Mouse (Mus musculus) lung, adult 2 months (tissue): ENCODE results near the gene Pspn. TPM values are rescaled to one million over a fixed set of nuclear protein-coding genes. Genes with fewer than 3 reads are reported as not detected.

Source experiments
- DNase-seq: peaks from one replicate; pipeline ENCODE4 v3.0.0; 2022
- H3K4me1 ChIP-seq: fragments of 200-500 bp; 2 replicates; pipeline ENCODE4 v1.6.1; 2011; ENCODE audit warnings: low read length; ENCODE audit not compliant: control insufficient read depth, insufficient read depth
- H3K4me3 ChIP-seq: fragments of 200-500 bp; replicated peaks from 2 replicates; pipeline ENCODE3; 2011; ENCODE audit warnings: low read depth, mild to moderate bottlenecking, control low read depth, low read length; ENCODE audit errors: extremely low read depth
- CTCF ChIP-seq: fragments of 200-500 bp; IDR thresholded peaks from 2 replicates; pipeline ENCODE4 v1.5.1; 2011; ENCODE audit warnings: mild to moderate bottlenecking, low read length, control low read depth; ENCODE audit not compliant: insufficient read depth
- POLR2A ChIP-seq: fragments of 200-500 bp; IDR thresholded peaks from 2 replicates; pipeline ENCODE4 v1.6.1; 2011; ENCODE audit warnings: low read depth, mild to moderate bottlenecking, control low read depth, low read length, borderline replicate concordance; ENCODE audit errors: extremely low read depth
- WGBS: fragments of 180-500 bp; shearing (Covaris S2); methylation state at CpG from one replicate; pipeline ENCODE4 v1.1.7; 2018; 5-methylcytosine and 5-hydroxymethylcytosine counted together
- polyA plus RNA-seq: library from polyadenylated mRNA; depleted of rRNA; stranded (reverse); fragments of >200 nt; gene quantifications from 2 replicates; pipeline ENCODE4 v1.2.3, GENCODE M21; 2012; rRNA removed

The Pspn gene
- not detected in 2 replicates for polyA plus RNA-seq

GRCm38 (mm10) chr17:56999968-57000609 is at the start of gene Pspn:
TSS of gene Pspn (minus strand) at chr17:57000018.
- WGBS = 73% methylated on average over 9 of the region's 9 CpGs
- Histone ChIP-seq H3K4me1 (0 out of 2 replicates have a peak, but pooled peaks cover 2% of the 10 kb centered on the region), H3K4me3 (no peak within 1 kb of the TSS)
- TF ChIP-seq POLR2A (no peak), CTCF (no peak)
- no peak for DNase-seq

- Histone ChIP-seq H3K4me3 (no peak overlapping the region), H3K4me1 (no peaks in the 10 kb centered on the region; the same call in 1 of the 2 replicates)
- TF ChIP-seq POLR2A (no peak), CTCF (no peak)
- DNase-seq = no peak
- WGBS = 96% methylated on average over 3 of the region's 3 CpGs
Measured at GRCm38 (mm10) chr17:57048816-57049215, 49.0 kb upstream of the Pspn start.

GRCm38 (mm10) chr17:57047406-57047805 is 47.6 kb upstream of the Pspn start:
- Histone ChIP-seq H3K4me3 (no peak overlapping the region), H3K4me1 (no peaks in the 10 kb centered on the region; the same call in 1 of the 2 replicates)
- TF ChIP-seq CTCF = no peak
- TF ChIP-seq POLR2A = no peak
- WGBS = 52% methylated on average over 5 of the region's 5 CpGs
- DNase-seq = no peak

- TF ChIP-seq POLR2A (no peak), CTCF (no peak)
- H3K4me3 ChIP-seq = no peak within 1 kb of the TSS
- no peak for DNase-seq
- 76% methylated on average over 8 of the region's 8 CpGs for WGBS
- H3K4me1 ChIP-seq = no peaks in the 10 kb centered on the region
Measured at GRCm38 (mm10) chr17:57041554-57041953, 41.7 kb upstream of the Pspn start, which contains the start of gene Slc25a41. TSS of gene Slc25a41 (minus strand) at chr17:57041654.

- Histone ChIP-seq H3K4me3 (no peak overlapping the region), H3K4me1 (no peaks in the 10 kb centered on the region)
- WGBS = 41% methylated on average over 8 of the region's 8 CpGs
- no peak for DNase-seq
- TF ChIP-seq CTCF (no peak), POLR2A (no peak)
Measured at GRCm38 (mm10) chr17:57038978-57039377, 39.2 kb upstream of the Pspn start.

- no peak for DNase-seq
- 91% methylated on average over 4 of the region's 4 CpGs for WGBS
- peaks cover 9% of the 10 kb centered on the region; the same call in 1 of the 2 replicates for H3K4me1 ChIP-seq
- TF ChIP-seq CTCF = no peak
- TF ChIP-seq POLR2A = no peak
- no peak overlapping the region for H3K4me3 ChIP-seq
Measured at GRCm38 (mm10) chr17:57032854-57033253, 33.0 kb upstream of the Pspn start.

GRCm38 (mm10) chr17:57031661-57032420 is 32.0 kb upstream of the Pspn start:
- H3K4me3 ChIP-seq = peak overlapping the region; percentile 34
- WGBS = under 1% methylated on average over 38 of the region's 38 CpGs
- TF ChIP-seq CTCF = no peak
- peak; percentile 96; the same call in 1 of the 2 replicates for TF ChIP-seq POLR2A
- DNase-seq = peak; percentile 99
- H3K4me1 ChIP-seq = peaks cover 9% of the 10 kb centered on the region; the same call in 1 of the 2 replicates

GRCm38 (mm10) chr17:57030931-57031660 is 31.3 kb upstream of the Pspn start, which contains the start of gene Khsrp:
TSS of gene Khsrp (minus strand) at chr17:57031522.
- Histone ChIP-seq H3K4me1 (peaks cover 9% of the 10 kb centered on the region; the same call in 1 of the 2 replicates), H3K4me3 (peak within 1 kb of the TSS; percentile 62)
- TF ChIP-seq POLR2A = peak; percentile 58; the same call in 1 of the 2 replicates
- no peak for TF ChIP-seq CTCF
- DNase-seq = no peak
- WGBS = under 1% methylated on average over 97 of the region's 99 CpGs

- H3K4me1 ChIP-seq = peaks cover 9% of the 10 kb centered on the region; the same call in 1 of the 2 replicates
- TF ChIP-seq POLR2A (no peak), CTCF (no peak)
- 20% methylated on average over 8 of the region's 8 CpGs for WGBS
- DNase-seq = no peak
- no peak overlapping the region for H3K4me3 ChIP-seq
Measured at GRCm38 (mm10) chr17:57029691-57030090, 29.9 kb upstream of the Pspn start.
